Mouse (Mus musculus) kidney, embryonic 16.5 days (tissue): ENCODE results near the gene Hand1. TPM values are rescaled to one million over a fixed set of nuclear protein-coding genes. Genes with fewer than 3 reads are reported as not detected.
"Not testable (repeated sequence)": the region's sequence is repeated elsewhere in the genome, so short reads cannot be mapped to it uniquely, and the experiment has no call there.

Experiments used
- ATAC-seq: fragments of 200-750 bp; cut with Nextera tagmentation; 2 replicates; pipeline ENCODE4 v1.8.0; 2017; ENCODE audit warnings: moderate TSS enrichment; ENCODE audit not compliant: low FRiP score, low TSS enrichment
- H3K27ac ChIP-seq: fragments of 300-500 bp; sonication (generic); 2 replicates; pipeline ENCODE4 v1.5.1; 2014; ENCODE audit warnings: low read length
- H3K27me3 ChIP-seq: fragments of 300-500 bp; sonication (generic); 2 replicates; pipeline ENCODE4 v1.6.1; 2014; ENCODE audit warnings: low read length, control low read depth, mixed read lengths; ENCODE audit not compliant: insufficient read depth
- H3K36me3 ChIP-seq: fragments of 300-500 bp; sonication (generic); 2 replicates; pipeline ENCODE4 v1.6.1; 2014; ENCODE audit warnings: low read length, control low read depth, mixed read lengths; ENCODE audit not compliant: insufficient read depth
- H3K4me1 ChIP-seq: fragments of 300-500 bp; sonication (generic); 2 replicates; pipeline ENCODE4 v1.6.1; 2014; ENCODE audit warnings: low read length, control low read depth, mixed read lengths; ENCODE audit not compliant: insufficient read depth
- H3K4me2 ChIP-seq: fragments of 300-500 bp; sonication (generic); replicated peaks from 2 replicates; pipeline ENCODE4 v1.6.1; 2014; ENCODE audit warnings: low read depth, low read length
- H3K4me3 ChIP-seq: fragments of 300-500 bp; sonication (generic); 2 replicates; pipeline ENCODE4 v1.5.1; 2014; ENCODE audit warnings: mild to moderate bottlenecking, low read length
- H3K9ac ChIP-seq: fragments of 300-500 bp; sonication (generic); replicated peaks from 2 replicates; pipeline ENCODE4 v1.6.1; 2014; ENCODE audit warnings: low read length
- H3K9me3 ChIP-seq: fragments of 300-500 bp; sonication (generic); 2 replicates; pipeline ENCODE4 v1.6.1; 2016; ENCODE audit warnings: low read length, control low read depth
- WGBS: fragments of 180-500 bp; shearing (Covaris S2); extraction: QIAGEN DNeasy Blood & Tissue Kit; methylation state at CpG from one replicate; pipeline ENCODE4 v1.1.7; 2014; 5-methylcytosine and 5-hydroxymethylcytosine counted together
- polyA plus RNA-seq: library from polyadenylated mRNA; unstranded; fragments of >200 nt; fragmentation: Nextera tagmentation; extraction: Ambion mirVana; gene quantifications from 2 replicates; pipeline ENCODE4 v1.2.1, GENCODE M21; 2015

The Hand1 gene
- polyA plus RNA-seq, 1 experiment from 2014 or later: 0.97 TPM

DNA sequence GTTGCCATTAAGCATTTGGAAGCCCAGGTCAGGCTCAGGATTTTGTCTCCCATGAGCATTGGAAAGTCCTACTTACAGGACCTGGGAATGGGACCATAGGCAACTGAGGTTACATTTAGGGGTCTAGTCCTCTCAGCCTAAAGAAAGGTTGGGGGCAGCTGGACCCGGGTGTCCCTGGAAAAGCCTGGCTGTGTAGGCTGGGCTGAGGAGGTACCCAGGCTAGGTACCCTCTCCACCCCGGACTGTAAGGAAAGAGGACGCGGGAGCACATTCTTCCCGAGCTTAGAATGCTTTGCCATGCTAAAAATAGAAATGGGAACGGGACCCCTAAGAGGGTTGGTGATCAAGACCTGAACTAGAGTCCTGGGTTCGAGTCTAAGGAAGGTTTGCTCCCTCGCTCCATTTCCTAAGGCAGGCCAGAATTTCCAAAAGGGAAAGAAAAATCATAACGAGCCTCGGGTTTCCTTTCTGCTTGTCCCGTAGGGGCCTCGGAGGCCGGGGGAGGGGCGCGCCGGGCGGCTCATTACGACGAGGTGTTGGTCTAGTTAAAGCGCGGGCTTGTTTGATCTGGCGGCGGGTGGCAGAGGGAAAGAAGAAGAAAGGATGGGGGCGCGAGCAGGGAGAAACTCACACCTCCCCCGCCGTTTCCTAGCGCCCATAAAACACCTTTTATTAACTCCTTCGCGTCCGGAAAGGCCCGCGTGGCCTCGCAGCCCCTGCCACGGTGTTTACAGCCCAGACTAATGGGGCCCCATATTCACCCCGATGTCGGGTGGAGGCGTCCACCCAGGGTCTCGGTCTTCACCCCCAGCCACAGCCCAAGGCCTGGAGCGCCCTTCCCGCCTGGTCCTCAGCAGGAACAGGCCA is 5.3 kb downstream of the Hand1 start:
- ATAC-seq: no peak
- peak overlapping the region; percentile 38; the same call in 1 of the 2 replicates for H3K9ac ChIP-seq
- H3K4me3 ChIP-seq: peak overlapping the region; percentile 39
- under 1% methylated on average over 41 of the region's 41 CpGs for WGBS
- H3K9me3 ChIP-seq: no peaks in the 10 kb centered on the region
- peaks cover 85% of the 10 kb centered on the region for H3K27me3 ChIP-seq
- no peaks in the 10 kb centered on the region for H3K36me3 ChIP-seq
- H3K4me1 ChIP-seq: peaks cover 17% of the 10 kb centered on the region
- peak overlapping the region; percentile 57 for H3K4me2 ChIP-seq
- no peak overlapping the region for H3K27ac ChIP-seq

DNA sequence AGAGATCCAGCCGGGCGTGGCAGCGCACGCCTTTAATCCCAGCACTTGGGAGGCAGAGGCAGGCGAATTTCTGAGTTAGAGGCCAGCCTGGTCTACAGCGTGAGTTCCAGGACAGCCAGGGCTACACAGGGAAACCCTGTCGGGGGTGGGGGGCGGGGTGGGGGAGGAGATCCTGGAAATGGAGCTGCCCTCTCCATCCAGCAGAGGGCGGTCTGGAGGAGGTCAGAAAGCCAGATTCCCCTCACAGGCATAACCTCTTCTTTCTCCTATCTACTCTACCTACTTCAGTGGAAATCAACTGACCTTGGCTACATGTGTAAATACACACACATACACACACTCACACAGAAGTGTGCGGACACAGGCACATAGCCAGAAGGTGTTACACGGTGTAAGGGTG is 7.4 kb downstream of the Hand1 start:
- not testable (repeated sequence) for H3K4me2 ChIP-seq, ATAC-seq, H3K4me3 ChIP-seq, H3K36me3 ChIP-seq, H3K27ac ChIP-seq, H3K9me3 ChIP-seq, H3K9ac ChIP-seq
- 54% methylated on average over 11 of the region's 11 CpGs for WGBS
- Histone ChIP-seq H3K4me1 (peaks cover 17% of the 10 kb centered on the region), H3K27me3 (peaks cover 64% of the 10 kb centered on the region)

DNA sequence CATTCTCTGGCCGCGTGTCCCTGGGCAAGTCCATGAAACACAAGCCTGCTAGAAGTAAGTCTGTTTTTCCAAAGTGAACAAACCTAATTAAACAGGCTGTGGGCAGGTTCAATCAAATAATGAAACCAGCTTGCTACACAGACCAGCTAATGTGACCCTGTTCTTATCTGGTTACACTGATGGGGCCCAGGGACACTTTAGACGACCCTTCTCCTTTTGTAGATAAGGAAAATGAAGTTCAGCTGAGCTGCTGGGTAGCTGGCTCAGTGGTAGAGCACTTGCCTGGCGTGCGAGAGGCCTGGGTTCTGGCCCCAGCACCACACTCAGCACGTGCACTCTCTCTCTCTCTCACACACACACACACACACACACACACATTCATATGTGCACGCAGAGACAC is 8.9 kb downstream of the Hand1 start:
- 77% methylated on average over 7 of the region's 7 CpGs for WGBS
- H3K36me3 ChIP-seq: no peaks in the 10 kb centered on the region
- no peaks in the 10 kb centered on the region for H3K9me3 ChIP-seq
- peaks cover 10% of the 10 kb centered on the region for H3K4me1 ChIP-seq
- no peak overlapping the region for H3K4me2 ChIP-seq
- H3K9ac ChIP-seq: no peak overlapping the region
- H3K27ac ChIP-seq: no peak overlapping the region
- no peak overlapping the region for H3K4me3 ChIP-seq
- ATAC-seq: no peak
- peaks cover 49% of the 10 kb centered on the region for H3K27me3 ChIP-seq

- H3K9me3 ChIP-seq, H3K4me3 ChIP-seq, H3K4me2 ChIP-seq, H3K9ac ChIP-seq, ATAC-seq, H3K36me3 ChIP-seq, H3K27ac ChIP-seq: not testable (repeated sequence)
- Histone ChIP-seq H3K27me3 (peaks cover 44% of the 10 kb centered on the region), H3K4me1 (peaks cover 10% of the 10 kb centered on the region)
- 96% methylated on average over 2 of the region's 2 CpGs for WGBS
Observed at GRCm38 (mm10) chr11:57823159-57823558, 9.5 kb downstream of the Hand1 start.

GRCm38 (mm10) chr11:57819999-57820581 is 12.5 kb downstream of the Hand1 start:
- no peaks in the 10 kb centered on the region for H3K36me3 ChIP-seq
- 0 out of 2 replicates have a peak, but pooled peaks cover 2% of the 10 kb centered on the region for H3K9me3 ChIP-seq
- no peak overlapping the region for H3K9ac ChIP-seq
- 0 out of 2 replicates have a peak, but pooled peaks have one; percentile 49 for ATAC-seq
- peaks cover 3% of the 10 kb centered on the region; the same call in 1 of the 2 replicates for H3K4me1 ChIP-seq
- H3K4me2 ChIP-seq: no peak overlapping the region
- H3K4me3 ChIP-seq: no peak overlapping the region
- WGBS: 26% methylated on average over 9 of the region's 9 CpGs
- peaks cover 14% of the 10 kb centered on the region; the same call in 1 of the 2 replicates for H3K27me3 ChIP-seq
- no peak overlapping the region for H3K27ac ChIP-seq

DNA sequence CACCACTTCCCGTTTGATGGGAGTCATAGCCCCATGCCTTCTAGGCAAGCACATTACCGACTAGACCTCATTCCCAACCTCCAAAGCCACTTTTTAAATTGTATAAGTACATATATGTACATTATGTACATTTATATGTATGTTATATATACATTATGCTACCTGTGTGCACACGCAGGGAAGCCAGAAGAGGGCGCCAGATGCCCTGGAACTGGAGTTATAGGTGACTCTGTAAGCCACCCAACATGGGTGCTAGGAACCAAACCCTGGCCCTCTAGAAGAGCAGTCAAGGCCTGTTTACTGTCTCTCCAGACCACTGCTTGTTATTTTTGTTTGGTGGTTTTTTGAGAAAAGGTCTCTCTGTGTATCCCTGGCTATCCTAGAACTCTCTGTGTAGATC is 14.4 kb downstream of the Hand1 start:
- Histone ChIP-seq H3K27me3 (no peaks in the 10 kb centered on the region), H3K4me1 (peaks cover 3% of the 10 kb centered on the region; the same call in 1 of the 2 replicates), H3K36me3 (peaks cover 2% of the 10 kb centered on the region; the same call in 1 of the 2 replicates), H3K9ac (no peak overlapping the region), H3K4me3 (no peak overlapping the region), H3K27ac (no peak overlapping the region), H3K4me2 (no peak overlapping the region), H3K9me3 (0 out of 2 replicates have a peak, but pooled peaks cover 2% of the 10 kb centered on the region)
- ATAC-seq: no peak
- 88% methylated on average over 4 of the region's 4 CpGs for WGBS

DNA sequence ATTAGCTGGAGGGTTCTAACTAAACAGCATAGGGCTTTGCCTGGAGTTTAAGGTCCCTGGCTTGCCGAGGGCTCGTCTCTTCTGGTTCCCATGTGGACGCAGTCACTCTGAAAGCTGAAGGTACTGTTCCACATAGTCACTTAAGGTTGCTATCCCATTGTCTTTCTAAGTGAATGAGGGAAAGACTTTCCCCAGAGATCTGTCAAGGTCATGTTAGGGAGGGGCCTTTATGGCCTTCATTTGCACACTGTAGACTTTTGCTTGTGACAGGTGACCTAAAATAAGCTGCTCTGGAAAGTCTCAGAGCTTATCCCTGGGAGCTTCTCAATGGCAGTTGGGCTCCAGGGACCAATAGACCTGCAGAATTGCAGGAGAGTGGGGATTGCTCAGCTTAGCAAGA is 19.0 kb downstream of the Hand1 start:
- no peak overlapping the region for H3K4me3 ChIP-seq
- 97% methylated on average over 3 of the region's 3 CpGs for WGBS
- peaks cover 23% of the 10 kb centered on the region for H3K36me3 ChIP-seq
- H3K27ac ChIP-seq: no peak overlapping the region
- no peak for ATAC-seq
- no peaks in the 10 kb centered on the region for H3K27me3 ChIP-seq
- H3K9me3 ChIP-seq: 0 out of 2 replicates have a peak, but pooled peaks cover 2% of the 10 kb centered on the region
- H3K4me1 ChIP-seq: peaks cover 3% of the 10 kb centered on the region; the same call in 1 of the 2 replicates
- H3K9ac ChIP-seq: no peak overlapping the region
- H3K4me2 ChIP-seq: no peak overlapping the region

DNA sequence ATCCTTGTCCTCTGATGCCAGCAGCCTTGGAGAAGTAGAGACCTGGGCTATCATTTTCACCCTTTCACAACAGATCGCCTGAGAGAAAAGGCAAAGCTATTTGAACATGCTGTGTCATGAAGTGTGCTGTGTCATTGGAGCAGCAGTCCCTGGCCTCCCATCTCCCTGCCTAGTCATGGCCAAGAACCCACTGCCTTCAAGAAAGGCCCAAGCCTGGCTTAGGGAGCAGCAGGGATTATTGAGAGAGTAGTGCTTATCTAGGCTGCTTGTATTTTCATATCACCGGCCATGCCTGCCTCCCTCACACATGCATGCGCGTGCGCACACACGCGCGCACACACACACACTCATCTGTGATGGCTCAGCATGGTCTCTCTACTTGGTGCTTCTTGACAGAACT is 20.4 kb downstream of the Hand1 start:
- H3K9me3 ChIP-seq: no peaks in the 10 kb centered on the region
- no peak overlapping the region for H3K4me3 ChIP-seq
- no peak overlapping the region for H3K9ac ChIP-seq
- no peak; the same call in 1 of the 2 replicates for ATAC-seq
- no peaks in the 10 kb centered on the region for H3K27me3 ChIP-seq
- H3K4me2 ChIP-seq: no peak overlapping the region
- 91% methylated on average over 8 of the region's 8 CpGs for WGBS
- H3K27ac ChIP-seq: no peak overlapping the region
- peaks cover 28% of the 10 kb centered on the region for H3K36me3 ChIP-seq
- no peaks in the 10 kb centered on the region; the same call in 1 of the 2 replicates for H3K4me1 ChIP-seq

GRCm38 (mm10) chr11:57811006-57811405 is 21.6 kb downstream of the Hand1 start:
- no peak for ATAC-seq
- WGBS: 71% methylated on average over 7 of the region's 7 CpGs
- Histone ChIP-seq H3K27me3 (no peaks in the 10 kb centered on the region), H3K36me3 (peaks cover 28% of the 10 kb centered on the region), H3K9ac (no peak overlapping the region), H3K4me2 (no peak overlapping the region), H3K27ac (no peak overlapping the region), H3K9me3 (no peaks in the 10 kb centered on the region), H3K4me3 (no peak overlapping the region), H3K4me1 (no peaks in the 10 kb centered on the region)

DNA sequence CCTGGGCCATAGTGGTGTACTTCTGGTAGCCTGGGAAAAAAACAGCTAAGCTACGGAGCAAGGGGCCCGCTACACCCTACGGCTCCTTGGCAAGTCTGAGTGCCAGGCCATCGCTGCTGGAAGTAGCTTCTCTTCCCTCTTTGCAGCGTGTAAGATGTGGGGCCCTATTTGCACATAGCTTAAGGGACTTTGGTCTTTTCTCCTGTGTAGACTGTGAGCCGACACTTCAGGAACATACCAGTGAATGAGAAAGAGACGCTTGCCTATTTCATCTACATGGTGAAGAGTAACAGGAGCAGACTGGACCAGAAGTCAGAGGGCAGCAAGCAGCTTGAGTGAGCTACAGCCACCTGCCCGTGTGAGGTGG is 22.9 kb downstream of the Hand1 start:
- no peaks in the 10 kb centered on the region for H3K27me3 ChIP-seq
- H3K4me3 ChIP-seq: no peak overlapping the region
- no peak overlapping the region for H3K27ac ChIP-seq
- no peaks in the 10 kb centered on the region for H3K4me1 ChIP-seq
- peaks cover 28% of the 10 kb centered on the region for H3K36me3 ChIP-seq
- H3K4me2 ChIP-seq: no peak overlapping the region
- no peaks in the 10 kb centered on the region for H3K9me3 ChIP-seq
- H3K9ac ChIP-seq: no peak overlapping the region
- 93% methylated on average over 8 of the region's 8 CpGs for WGBS
- ATAC-seq: no peak
